Mouse (Mus musculus) mouse embryonic stem cell (cell line): ENCODE data around the gene Dlgap3.

Experiments used
- in situ Hi-C, 2 experiments: fragments of 300-500 bp; cut with MboI; formaldehyde crosslinking; loops; 1 replicate in 1 of 2; 3 replicates in 1 of 2; pipeline ENCODE4 v1.14.3; 2019 to 2020; ENCODE audit warnings: low sequenced_read_pairs in 2 of 2, low pct_unique_long_range_greater_than_20kb in 1 of 2, mixed read lengths in 1 of 2; ENCODE audit not compliant: unreplicated experiment in 1 of 2

Dlgap3 gene

DNA sequence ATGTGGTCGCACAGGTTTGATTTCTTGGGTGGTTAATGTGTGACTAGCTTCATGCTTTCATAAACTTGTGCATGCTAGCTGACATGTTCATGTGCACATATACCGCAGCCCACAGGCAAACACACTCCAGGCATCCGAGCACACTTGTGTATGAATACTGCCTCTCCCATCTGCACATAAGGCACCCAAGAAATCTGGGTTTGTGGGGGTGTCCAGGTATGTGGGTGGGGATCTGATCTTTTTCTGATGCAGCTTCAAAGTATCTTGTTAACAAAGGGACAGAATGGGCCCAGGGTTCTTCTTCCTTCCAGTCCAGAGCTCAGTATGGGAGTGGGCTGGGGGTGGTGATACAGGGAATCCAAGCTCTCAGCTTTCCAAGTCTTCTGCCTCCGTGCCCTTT lies 3.6 kb downstream of the Dlgap3 start:
- in situ Hi-C loops: no loop called here

DNA sequence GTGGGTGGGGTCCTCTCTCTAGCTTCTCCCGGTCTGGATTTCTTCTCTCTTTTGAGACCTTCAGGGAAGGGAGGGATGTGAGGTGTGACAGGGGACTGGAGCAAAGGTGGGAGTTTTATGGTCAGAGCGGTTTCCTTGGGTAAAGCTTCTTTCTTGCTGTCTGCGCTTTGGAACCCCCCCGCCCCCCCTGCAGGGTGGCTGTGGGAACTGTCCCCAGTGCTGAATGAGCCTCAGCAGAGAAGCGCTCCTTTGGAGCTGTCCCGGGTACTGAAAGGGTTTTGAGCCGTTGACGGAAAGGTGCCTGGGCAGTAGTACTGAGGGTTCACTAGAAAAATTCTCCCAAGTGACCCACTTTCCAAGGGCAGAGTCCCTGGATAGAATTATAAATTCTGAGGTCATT lies 4.5 kb downstream of the Dlgap3 start:
- in situ Hi-C loops: no loop called here

DNA sequence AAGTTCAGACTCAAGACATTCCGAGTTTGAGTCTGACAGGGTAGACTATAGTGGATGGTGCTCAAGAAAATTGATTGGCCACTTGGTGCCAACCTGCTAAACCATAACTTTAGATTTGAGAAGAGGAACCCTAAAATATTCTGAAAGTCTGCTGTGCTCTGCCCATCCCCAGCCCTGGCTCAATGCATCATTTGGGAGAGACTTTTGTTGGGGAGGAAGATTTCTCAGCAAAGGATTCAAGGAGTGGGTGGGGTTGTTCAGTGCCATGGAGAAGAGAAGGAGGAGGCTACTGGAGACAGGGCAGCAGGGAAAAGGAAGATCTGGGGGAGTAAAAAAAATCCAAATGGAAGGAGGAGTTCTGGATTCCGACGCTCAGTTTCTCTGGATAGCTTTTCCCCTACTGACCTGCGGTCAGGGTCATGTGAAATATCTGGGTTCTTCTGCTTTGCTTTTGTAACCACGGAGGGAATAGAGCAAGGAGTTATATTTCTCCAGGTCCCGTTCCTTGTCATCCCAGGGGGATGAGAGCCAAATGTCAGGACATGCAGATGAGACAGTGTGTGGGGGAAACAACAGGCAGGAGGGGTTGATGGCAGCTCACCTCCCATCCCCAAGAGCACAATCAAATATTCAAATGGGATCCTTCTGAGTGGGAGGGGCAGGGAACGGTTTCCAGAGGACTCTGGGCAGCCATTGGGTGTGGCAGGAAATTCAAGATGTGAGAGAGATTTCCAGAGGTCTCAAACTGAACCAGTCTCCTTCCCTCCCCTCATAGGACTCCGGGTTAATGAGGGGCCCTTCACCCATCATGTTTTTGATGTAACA lies 5.3 kb downstream of the Dlgap3 start:
- in situ Hi-C loops: no loop called here

DNA sequence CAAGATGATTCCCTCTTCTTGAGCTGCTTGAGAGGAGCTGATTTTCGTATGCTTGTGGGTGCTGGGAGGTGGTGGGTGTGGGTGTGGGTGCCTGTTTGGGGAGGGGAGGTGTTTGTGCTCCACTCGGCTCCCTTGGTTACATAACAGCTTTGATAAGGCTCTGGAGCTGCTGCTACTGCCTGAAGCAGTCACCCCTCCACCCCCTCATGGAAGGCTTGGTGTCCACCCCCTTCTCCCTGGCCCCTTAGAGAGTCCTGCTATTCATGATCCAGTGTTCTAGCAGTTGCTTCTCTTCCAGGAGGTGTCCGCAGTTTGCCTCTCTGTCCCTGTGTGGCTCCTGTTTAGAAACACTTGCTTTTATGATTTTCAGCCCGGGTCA lies 5.9 kb downstream of the Dlgap3 start:
- in situ Hi-C loops: no loop called here

DNA sequence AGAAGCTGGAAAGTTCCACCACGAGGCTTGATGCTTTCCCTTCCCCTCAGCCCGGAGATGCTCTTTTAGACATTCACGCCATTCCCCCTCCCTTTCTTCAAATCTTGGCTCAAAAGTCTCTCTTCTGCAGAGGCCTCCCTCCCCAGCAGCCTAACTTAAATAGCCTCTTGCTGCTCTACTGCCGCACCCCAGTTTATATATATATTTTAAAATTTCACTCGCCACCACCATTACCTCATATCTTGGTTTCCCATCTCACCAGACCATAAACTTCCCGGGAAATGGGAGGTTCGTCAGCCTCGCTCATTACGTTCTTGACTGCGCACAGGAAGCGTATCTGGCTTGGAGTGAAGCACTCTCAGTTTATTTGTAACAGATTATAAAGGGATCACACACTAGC lies 9.0 kb downstream of the Dlgap3 start:
- in situ Hi-C loops: no loop called here

DNA sequence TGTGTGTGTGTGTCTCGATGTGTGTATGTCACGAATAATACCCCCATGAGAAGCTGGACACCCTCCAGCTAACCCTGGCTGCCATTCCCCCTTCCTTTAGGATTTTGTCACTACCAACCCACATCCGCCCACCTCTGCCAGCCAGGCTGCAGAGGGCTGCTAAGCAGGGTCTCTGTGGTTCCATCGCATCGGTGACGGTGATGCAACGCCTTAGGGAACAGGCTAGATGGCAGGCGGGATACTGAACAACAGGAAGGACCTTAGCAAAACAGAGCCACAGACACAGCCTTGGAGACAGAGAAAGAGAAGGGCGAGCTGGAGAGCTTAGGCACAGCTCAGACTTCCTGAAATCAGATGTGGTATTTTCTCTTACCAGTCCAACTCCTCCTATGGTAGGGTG lies 9.7 kb downstream of the Dlgap3 start:
- in situ Hi-C loops: no loop called here

DNA sequence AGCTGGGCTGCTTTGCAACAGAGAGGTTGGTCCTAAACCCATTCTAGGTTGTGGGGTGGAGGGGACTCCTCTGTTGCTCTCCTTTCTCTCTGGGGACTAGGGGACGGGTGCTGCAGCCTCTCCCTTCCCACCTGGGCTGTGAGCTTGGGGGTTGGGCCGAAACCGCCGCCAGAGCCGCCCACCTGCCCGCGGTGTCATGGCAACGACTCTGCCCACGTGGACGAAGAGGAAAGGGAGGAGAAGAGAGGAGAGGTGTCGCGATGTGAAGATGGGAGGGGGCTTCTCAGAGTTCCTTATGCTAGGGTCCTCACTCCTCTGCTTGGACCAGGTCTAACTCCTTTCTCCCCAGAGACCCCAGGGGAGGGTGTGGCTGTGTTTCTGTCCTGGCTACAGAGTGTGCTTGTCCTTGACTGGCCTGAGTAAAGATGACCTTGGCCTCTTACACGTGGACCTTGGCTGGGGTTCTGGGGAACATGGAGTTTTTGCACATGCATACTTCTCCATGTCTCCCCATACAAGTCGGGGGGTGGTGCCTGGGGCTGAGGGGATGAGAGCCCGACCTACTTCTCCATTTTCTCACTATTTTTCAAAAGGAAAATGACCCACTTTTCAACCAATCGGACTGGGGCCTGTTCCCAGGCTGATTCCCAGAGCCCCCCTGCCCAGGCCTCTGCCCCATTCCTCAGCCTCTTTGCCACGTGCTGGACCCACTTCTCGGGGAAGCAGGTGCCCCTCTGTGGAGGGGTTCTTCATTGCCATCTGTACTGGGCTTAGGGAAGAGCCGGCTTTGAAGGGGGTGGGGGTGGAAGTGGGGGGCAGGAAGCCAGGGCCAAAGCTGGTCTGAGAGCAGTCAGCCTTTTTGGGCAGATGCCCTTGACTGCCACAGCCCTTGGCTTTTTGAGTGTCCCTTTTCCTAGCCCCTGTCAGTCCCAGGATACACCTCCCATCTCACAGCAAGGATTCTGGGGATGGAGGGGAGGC lies 10.8 kb downstream of the Dlgap3 start:
- in situ Hi-C loops: no loop called here

DNA sequence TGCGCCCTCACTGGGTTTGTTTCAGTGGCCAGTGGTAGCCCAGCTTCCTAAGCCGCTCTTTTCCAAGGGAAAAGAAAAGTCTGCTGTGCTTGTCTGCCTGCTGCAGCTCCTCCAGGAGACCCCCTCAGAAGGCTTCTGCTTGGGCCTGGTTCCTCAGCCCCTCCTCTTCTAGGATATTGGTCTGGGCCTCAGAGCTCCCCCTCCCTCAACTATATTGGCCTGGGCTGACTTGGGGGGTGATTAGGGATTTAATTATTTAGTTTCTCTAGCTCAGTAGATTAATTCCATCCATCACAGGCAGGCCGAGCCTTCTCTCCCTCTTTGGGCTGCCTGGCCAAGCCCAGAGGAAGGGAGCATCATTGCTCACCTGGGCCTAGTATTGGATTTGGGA lies 11.4 kb downstream of the Dlgap3 start:
- in situ Hi-C loops: no loop called here

DNA sequence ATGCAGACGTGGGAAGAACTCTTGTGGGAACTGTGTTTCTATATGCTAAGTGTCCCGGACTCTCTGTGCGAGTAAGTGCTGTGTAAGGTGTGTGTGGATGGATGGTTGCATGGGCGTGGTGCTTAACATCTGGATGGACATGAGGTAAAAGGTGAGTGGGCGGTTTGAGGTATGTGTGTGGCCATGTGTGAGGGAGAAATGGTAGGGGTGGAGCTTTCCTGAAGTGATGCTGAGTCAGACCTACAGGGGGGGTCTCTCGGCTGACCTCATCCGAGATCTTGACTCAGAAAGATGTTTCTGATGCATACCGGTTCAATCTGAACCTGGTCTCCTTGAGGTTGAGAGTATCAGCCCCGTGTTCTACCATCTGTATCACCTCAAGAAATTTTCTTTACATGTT lies 12.0 kb downstream of the Dlgap3 start:
- in situ Hi-C loops: no loop called here

DNA sequence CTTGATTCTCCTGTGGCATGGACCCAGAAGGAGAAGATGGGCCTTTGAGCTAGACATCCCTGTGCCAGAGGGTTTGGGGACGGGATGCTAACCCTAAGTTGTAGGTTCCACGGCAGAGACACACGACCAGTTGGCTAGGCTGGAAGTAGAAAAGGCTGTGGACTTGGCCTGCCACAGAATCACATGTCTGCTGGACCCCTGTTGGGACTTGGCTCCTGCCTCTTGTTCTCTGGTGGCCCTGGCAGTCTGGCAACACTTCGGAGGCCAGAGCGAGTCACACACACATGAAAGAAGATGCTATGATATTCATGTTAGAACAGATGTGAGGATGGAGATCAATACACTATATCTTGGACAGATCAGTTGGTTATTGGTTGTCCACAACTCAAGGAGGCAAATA lies 14.9 kb downstream of the Dlgap3 start:
- in situ Hi-C loops: no loop called here

DNA sequence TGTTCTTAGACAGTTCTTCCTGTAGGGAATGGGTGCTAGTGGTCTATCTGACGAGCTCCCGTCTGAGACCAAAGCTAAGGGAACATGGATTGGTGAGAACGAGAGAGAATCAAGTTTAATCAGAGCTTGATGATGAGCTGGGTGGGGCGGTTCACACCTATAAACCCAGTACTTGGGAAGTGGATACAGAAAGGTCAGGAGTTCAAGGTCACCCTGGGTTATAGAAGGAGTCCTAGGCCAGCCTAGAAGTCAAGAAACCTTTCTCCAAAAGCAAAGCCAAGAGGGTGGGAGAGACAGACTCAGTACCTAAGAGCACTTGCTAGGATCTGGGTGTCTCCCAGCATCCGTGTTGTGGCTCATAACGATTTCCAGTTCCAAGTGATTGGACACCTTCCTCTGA lies 21.9 kb downstream of the Dlgap3 start:
- in situ Hi-C loops: no loop called here

DNA sequence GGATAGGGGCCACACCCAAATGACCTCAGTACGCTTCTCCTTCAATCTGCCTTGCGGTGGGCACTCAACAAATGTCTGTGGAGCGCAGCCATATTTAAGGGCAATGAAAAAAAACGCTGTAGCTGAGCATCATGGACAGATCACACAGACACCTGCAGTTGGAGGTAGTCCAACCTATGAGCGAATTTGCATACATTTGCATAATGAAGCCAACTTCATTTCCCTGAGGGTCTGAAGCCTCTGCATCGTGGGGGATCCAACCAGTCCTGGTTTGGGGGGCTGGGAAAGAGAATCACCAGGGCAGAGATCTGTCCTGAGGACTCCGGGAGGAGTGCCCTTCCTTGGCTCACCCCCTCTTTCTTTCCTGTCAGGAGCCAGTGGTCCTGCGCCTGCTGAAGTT lies 23.7 kb downstream of the Dlgap3 start:
- in situ Hi-C loops: no loop called here

DNA sequence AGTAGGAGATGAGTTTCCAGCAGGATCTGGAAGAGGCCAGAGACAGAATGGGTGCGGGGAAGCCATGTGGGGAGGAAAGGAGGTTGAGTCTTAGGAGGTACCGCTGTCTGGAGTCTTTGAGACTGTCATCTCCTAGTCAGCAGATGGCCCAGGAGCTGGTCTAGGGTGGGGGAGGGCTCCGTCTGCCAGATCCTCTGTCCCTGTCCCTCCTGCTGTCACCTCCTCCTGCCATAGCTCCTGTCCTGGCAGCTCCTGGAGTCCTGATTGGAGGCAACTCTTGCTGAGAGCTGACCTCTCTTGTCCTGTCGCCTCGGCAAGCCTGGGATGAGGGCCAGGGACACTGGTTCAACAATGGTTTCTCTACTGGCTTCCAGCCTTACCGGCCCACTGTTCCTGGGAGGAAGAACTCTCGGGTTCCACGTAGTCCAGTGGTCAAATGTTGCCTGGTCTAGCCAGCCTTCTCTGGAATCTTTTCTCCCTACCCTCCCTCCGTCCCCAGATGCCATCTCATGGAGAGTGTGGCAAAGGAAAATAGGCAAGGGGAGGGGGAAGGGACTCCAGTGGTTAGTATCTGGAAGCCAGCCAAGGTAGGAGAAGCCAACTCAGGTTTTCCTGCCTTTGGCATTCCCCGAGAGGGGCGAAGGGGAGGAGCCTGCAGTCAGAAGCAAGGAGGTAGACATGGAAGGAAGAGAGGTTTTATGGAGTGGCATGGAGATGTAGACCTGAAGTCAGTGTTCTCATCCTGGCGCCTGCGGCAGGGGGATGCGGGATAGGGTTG lies 24.6 kb downstream of the Dlgap3 start:
- in situ Hi-C loops: no loop called here

DNA sequence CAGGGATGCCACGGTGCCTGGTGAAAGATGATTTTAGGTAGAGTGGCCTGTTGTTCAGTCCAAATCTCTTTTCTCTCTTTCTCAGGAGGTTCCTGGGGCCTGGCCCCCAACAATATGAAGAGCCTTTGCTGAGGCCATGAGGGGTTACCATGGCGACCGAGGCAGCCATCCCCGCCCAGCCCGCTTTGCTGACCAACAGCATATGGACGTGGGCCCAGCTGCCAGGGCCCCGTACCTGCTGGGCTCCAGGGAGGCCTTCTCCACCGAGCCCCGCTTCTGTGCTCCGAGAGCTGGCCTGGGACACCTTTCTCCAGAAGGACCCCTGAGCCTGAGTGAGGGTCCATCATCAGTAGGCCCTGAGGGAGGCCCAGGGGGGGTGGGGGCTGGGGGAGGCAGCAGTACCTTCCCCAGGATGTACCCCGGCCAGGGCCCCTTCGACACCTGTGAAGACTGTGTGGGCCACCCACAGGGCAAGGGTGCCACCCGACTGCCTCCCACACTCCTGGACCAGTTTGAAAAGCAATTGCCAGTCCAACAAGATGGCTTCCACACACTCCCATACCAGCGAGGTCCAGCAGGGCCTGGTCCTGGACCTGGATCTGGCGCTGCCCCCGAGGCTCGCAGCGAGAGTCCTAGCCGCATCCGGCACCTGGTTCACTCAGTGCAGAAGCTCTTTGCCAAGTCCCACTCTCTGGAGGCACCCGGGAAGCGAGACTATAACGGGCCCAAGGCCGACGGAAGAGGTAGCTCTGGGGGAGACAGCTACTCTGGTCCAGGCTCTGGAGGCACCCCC lies 25.7 kb downstream of the Dlgap3 start:
- in situ Hi-C loops: no loop called here

DNA sequence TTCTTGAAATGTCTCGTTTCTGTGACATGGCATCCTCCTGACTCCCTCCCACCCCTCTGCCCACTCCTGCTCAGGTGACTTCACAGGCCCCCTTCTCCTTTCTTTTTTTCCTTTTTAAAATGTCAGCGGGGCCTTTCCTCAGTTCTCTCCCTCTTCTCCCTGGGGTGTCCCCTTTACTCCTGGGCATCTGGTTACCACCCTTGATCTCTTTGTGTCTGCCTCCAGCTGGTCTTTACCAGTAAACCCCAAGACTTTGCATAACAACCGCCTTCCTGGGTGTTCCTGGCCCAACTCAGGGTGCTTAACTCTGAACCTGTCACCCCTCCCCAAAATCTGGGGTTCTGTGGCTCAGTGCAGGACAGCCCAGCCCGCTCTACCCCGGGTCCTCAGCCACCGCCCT lies 29.6 kb downstream of the Dlgap3 start:
- in situ Hi-C loops: no loop called here

DNA sequence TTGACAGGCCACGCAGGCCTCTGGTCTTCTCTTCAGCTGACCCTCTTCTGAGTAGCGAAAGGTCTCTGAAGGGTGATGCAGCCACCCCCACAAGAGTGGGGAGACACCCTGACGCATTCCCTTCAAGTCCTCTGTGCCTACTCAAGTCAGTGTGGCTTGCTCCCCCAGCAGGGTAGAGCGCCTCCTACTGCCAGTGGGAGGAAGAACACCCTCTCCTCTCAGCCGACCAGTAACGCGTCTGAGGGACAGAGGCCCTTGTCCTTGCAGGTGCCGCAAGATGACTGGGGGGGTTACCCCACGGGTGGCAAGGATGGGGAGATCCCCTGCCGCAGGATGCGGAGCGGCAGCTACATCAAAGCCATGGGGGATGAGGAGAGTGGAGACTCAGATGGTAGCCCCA lies 30.4 kb downstream of the Dlgap3 start:
- in situ Hi-C loops: no loop called here

DNA sequence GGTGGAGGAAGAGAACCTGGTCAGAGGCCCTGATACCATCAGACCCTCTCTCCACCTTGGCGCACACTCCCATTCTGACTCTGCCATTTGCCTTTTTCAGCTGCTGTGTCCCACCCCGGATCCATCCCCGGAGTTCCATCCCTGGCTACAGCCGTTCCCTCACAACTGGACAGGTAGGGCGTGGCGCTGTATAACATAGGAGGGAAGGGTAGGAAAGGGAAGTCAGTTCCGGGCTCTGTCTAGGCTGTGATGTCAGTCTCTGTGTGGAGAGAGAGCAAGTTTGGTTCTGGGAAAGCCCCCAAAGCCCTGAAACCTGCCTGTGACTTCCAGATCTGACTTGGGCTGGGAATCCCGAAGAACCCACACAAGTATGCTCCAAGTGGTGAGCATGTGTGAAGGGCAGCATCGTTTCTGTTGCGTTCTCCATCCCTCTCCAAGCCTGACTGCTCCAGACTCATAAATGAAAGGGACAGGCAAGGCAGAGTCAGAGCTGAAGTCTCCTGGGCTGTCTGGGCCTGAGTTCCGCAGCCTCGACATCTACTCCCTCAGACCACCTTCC lies 31.2 kb downstream of the Dlgap3 start:
- in situ Hi-C loops: no loop called here
